In the genomic region with DNA sequence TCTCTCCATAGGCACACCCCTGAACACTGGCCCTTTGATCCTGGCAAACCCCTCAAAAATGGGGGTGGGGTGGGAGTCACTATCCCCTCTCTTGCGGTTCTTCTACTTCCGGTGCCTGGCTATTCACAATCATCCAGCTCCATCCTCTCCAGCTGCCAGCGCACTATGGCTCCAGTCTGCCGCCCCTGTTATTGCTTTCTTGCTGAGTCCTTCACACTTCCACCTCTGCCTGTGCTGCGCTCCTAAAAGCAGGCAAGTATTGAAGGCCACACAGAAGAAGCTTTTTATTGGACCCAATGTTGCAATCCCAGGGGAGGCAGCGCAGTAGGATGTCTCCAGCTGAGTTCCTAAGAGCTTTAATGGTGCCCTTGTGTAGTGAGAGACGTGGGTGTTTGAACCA, we compare ENCODE assay signal across 25 mouse cellular contexts.
DNase-seq lines count a peak whose midpoint lies in the region; ATAC-seq and TF ChIP-seq lines count a peak whose summit lies in the region.
"Had no signal": no experiment of that assay in that cellular context is flagged by ENCODE, and none has a peak within 500 bp of the region (broad histone marks: within the 10 kb centered on the region; RNA-seq: fewer than 3 reads in every experiment).

No protein-coding gene starts in this region.

- no peak for DNase-seq in limb, embryonic 10.5 days (ENCODE audit: low spot score)
- peak; percentile 32 for DNase-seq in thymus, postnatal 14 days
- no peak for DNase-seq in thymus, postnatal 10 days (ENCODE audit: low spot score in 2 of 2)
- peak; percentile 36 for DNase-seq in brain, adult 2 months (ENCODE audit: low read depth, low spot score)
- no peak for DNase-seq in right cerebral cortex, postnatal 4 days
- no peak for DNase-seq in stomach, postnatal 0 days (ENCODE audit: low spot score)
- DNase-seq: adrenal gland, postnatal 10 days; cerebellum, adult 11 months; cerebellum, adult 9-10 months; cerebellum, postnatal 36 days; gastrocnemius, adult 2 months; gastrocnemius, postnatal 36 days; kidney, adult 9 months; kidney, postnatal 10 days; layer of hippocampus, adult 9-11 months; liver, postnatal 0 days; lung, postnatal 36 days had no signal

- WGBS in limb, embryonic 12.5 days, result 30% methylated on average over 7 of the region's 7 CpGs
- WGBS in limb, embryonic 10.5 days, result 49% methylated on average over 7 of the region's 7 CpGs
- 77% methylated on average over 7 of the region's 7 CpGs for WGBS in stomach, postnatal 0 days

- TF ChIP-seq EP300 in stomach, postnatal 0 days (optimal IDR thresholded peaks at IDR 0.05), result no peak

- no peak overlapping the region for H3K9ac ChIP-seq in limb, embryonic 12.5 days (replicated peaks)
- H3K9ac ChIP-seq in stomach, postnatal 0 days (ENCODE audit: low read length), result no peak overlapping the region
- H3K9ac ChIP-seq: heart, embryonic 15.5 days; liver, embryonic 12.5 days; liver, postnatal 0 days; midbrain, embryonic 13.5 days; neural tube, embryonic 15.5 days had no signal

- H3K27me3 ChIP-seq in limb, embryonic 12.5 days, result no peaks in the 10 kb centered on the region
- H3K27me3 ChIP-seq in limb, embryonic 10.5 days (ENCODE audit: low read depth, poor library complexity, severe bottlenecking), result no peaks in the 10 kb centered on the region
- H3K27me3 ChIP-seq in stomach, postnatal 0 days (ENCODE audit: control insufficient read depth, insufficient read depth, low read length), result no peaks in the 10 kb centered on the region
- H3K27me3 ChIP-seq: heart, embryonic 15.5 days; liver, embryonic 12.5 days; midbrain, embryonic 13.5 days; neural tube, embryonic 15.5 days had no signal

- H3K9me3 ChIP-seq in limb, embryonic 12.5 days, result no peaks in the 10 kb centered on the region
- H3K9me3 ChIP-seq in limb, embryonic 10.5 days (replicated peaks), result no peaks in the 10 kb centered on the region
- no peaks in the 10 kb centered on the region for H3K9me3 ChIP-seq in stomach, postnatal 0 days (ENCODE audit: control insufficient read depth, low read length)
- H3K9me3 ChIP-seq: heart, embryonic 15.5 days; liver, embryonic 12.5 days; midbrain, embryonic 13.5 days; neural tube, embryonic 15.5 days had no signal

- H3K4me2 ChIP-seq in limb, embryonic 12.5 days, result 0 out of 2 replicates have a peak overlapping the region, but pooled peaks have one; percentile 15
- no peak overlapping the region for H3K4me2 ChIP-seq in stomach, postnatal 0 days (replicated peaks; ENCODE audit: low read depth)
- H3K4me2 ChIP-seq: heart, embryonic 15.5 days; liver, embryonic 12.5 days; midbrain, embryonic 13.5 days; neural tube, embryonic 15.5 days had no signal

- ATAC-seq in limb, embryonic 12.5 days (ENCODE audit: insufficient number of reproducible peaks, insufficient read depth, low FRiP score, low TSS enrichment, low read depth), result no peak
- ATAC-seq in stomach, postnatal 0 days (ENCODE audit: low FRiP score, low TSS enrichment), result no peak
- ATAC-seq: CD4-positive, CD25-positive, alpha-beta regulatory T cell, adult 4 months; forebrain, embryonic 14.5 days; hindbrain, embryonic 16.5 days; liver, embryonic 12.5 days; liver, postnatal 0 days; midbrain, embryonic 13.5 days had no signal

- H3K36me3 ChIP-seq in limb, embryonic 12.5 days, result no peaks in the 10 kb centered on the region
- H3K36me3 ChIP-seq in limb, embryonic 10.5 days, result no peaks in the 10 kb centered on the region
- H3K36me3 ChIP-seq in stomach, postnatal 0 days (ENCODE audit: control insufficient read depth, insufficient read depth, low read length), result no peaks in the 10 kb centered on the region
- H3K36me3 ChIP-seq: heart, embryonic 15.5 days; liver, embryonic 12.5 days; midbrain, embryonic 13.5 days; neural tube, embryonic 15.5 days had no signal

- no peak overlapping the region for H3K27ac ChIP-seq in limb, embryonic 12.5 days
- H3K27ac ChIP-seq in limb, embryonic 10.5 days, result no peak overlapping the region
- H3K27ac ChIP-seq in stomach, postnatal 0 days (replicated peaks), result no peak overlapping the region
- H3K27ac ChIP-seq: gastrocnemius, adult 2 months; heart, embryonic 15.5 days; liver, embryonic 12.5 days; midbrain, embryonic 13.5 days; neural tube, embryonic 15.5 days had no signal

- TF ChIP-seq CTCF in stomach, postnatal 0 days (IDR thresholded peaks at IDR 0.05; ENCODE audit: low read depth), result no peak

- peaks cover 10% of the 10 kb centered on the region for H3K4me1 ChIP-seq in limb, embryonic 12.5 days (replicated peaks)
- H3K4me1 ChIP-seq in limb, embryonic 10.5 days, result peaks cover 10% of the 10 kb centered on the region
- H3K4me1 ChIP-seq in stomach, postnatal 0 days (replicated peaks; ENCODE audit: control insufficient read depth, insufficient read depth), result no peaks in the 10 kb centered on the region
- H3K4me1 ChIP-seq: heart, embryonic 15.5 days; midbrain, embryonic 13.5 days had no signal

- no peak overlapping the region for H3K4me3 ChIP-seq in limb, embryonic 12.5 days (replicated peaks)
- no peak overlapping the region for H3K4me3 ChIP-seq in limb, embryonic 10.5 days
- no peak overlapping the region for H3K4me3 ChIP-seq in stomach, postnatal 0 days (ENCODE audit: low read depth, low read length)
- H3K4me3 ChIP-seq: gastrocnemius, adult 2 months; heart, embryonic 15.5 days; liver, embryonic 12.5 days; midbrain, embryonic 13.5 days; neural tube, embryonic 15.5 days had no signal

Comparison
In these comparisons a context has a peak if more than half of its experiments do, and no peak if none do; other contexts are left out.
1. DNase-seq: peak in thymus, postnatal 14 days (single experiment) and brain, adult 2 months (single experiment); none in limb, embryonic 10.5 days (single experiment), thymus, postnatal 10 days (0 of 2), right cerebral cortex, postnatal 4 days (single experiment) and stomach, postnatal 0 days (single experiment).